19 mouse cellular contexts compared by ENCODE assay signal in the genomic region with DNA sequence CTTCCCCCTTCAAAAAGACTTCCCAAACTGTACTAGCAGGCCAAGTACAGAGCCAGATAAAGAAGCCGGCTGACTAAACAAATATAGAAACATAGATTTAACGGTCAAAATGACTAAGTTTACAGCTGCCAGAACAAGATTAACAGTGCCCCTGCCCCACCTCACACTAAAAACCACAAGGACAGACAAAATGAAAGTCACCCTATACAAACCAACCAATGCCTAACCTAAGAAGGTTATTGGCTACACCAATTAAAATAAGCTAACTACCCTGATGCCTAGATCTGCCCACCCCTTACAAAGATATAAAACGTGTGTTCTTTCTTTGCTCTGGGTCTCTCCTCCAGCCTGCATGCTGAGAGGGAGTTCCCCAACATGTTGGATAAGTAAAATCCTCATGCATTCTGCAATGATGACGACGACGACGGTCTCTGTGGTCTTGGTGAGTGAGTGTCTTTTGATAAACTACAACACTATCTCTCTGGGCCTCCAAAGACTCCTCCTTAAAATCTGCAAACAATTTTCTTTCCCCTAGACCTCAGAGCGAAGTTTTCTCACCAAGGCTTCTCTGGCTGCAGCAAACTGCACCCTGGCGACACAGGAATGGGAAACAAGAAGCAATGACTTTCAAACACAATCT.
"Had no signal": no experiment of that assay in that cellular context is flagged by ENCODE, and none has a peak within 500 bp of the region (broad histone marks: within the 10 kb centered on the region; RNA-seq: fewer than 3 reads in every experiment).

No protein-coding gene starts in this region.

- H3K9me3 ChIP-seq: limb, embryonic 13.5 days; midbrain, embryonic 12.5 days; neural tube, embryonic 13.5 days; stomach, embryonic 15.5 days had no signal

- H3K27me3 ChIP-seq: limb, embryonic 13.5 days; midbrain, embryonic 12.5 days; neural tube, embryonic 13.5 days; stomach, embryonic 15.5 days had no signal

- H3K27ac ChIP-seq: layer of hippocampus, adult 2 months; limb, embryonic 13.5 days; midbrain, embryonic 12.5 days; neural tube, embryonic 13.5 days; stomach, embryonic 15.5 days had no signal

- H3K4me2 ChIP-seq: limb, embryonic 13.5 days; midbrain, embryonic 12.5 days; neural tube, embryonic 13.5 days; stomach, embryonic 15.5 days had no signal

- DNase-seq: kidney, adult 8-10 months; kidney, postnatal 10 days; kidney, postnatal 4 days; left cerebral cortex, postnatal 4 days; lung, adult 18-20 months; lung, postnatal 10 days; lung, postnatal 4 days; retina, postnatal 1 day; right cerebral cortex, postnatal 14 days; thymus, adult 2 months; thymus, postnatal 25 days had no signal

- H3K4me3 ChIP-seq: layer of hippocampus, adult 2 months; limb, embryonic 13.5 days; megakaryocyte, embryonic 14.5 days; midbrain, embryonic 12.5 days; neural tube, embryonic 13.5 days; stomach, embryonic 15.5 days had no signal

- H3K9ac ChIP-seq: limb, embryonic 13.5 days; midbrain, embryonic 12.5 days; neural tube, embryonic 13.5 days; stomach, embryonic 15.5 days had no signal

- H3K4me1 ChIP-seq: megakaryocyte, embryonic 14.5 days; midbrain, embryonic 12.5 days; neural tube, embryonic 13.5 days; stomach, embryonic 15.5 days had no signal

- H3K36me3 ChIP-seq: limb, embryonic 13.5 days; midbrain, embryonic 12.5 days; neural tube, embryonic 13.5 days; stomach, embryonic 15.5 days had no signal

- ATAC-seq: intestine, embryonic 16.5 days; midbrain, embryonic 16.5 days had no signal
